In the genomic region with DNA sequence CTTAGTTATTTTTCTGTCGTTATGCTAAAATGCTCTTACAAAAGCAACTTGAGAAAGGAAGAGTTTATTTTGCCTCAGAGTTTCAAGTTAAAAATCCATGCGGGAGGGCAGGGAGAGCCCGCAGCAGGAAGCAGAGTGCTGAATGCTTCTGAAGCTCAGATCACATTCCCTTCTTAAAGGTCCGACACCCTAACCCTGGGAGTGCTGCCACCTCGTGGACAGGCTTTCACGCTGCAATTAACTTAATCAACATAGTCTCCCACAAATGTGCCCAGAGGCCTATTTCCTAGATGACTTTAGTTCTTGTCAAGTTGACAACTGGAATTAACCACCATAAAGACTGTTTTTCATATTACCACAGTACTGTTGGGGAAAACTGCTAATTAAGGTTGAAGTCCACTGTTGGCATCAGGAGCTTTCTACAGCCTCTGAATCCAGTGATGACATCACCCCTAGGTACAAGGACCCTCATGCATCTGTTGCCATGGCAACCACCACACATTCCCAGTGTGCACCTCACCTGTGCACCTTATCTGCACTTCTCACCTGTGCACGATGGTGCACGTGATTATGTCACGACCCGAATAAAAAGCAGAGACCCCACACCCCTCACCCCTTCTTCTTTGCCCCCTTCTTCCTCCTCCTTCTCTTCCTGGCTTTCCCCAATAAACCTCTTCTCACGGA, we compare ENCODE assay signal across 8 mouse cellular contexts. TPM values are rescaled to one million over a fixed set of nuclear protein-coding genes. Genes with fewer than 3 reads are reported as not detected.
DNase-seq lines count a peak whose midpoint lies in the region; TF ChIP-seq lines count a peak whose summit lies in the region.

No protein-coding gene starts in this region.

- peak; percentile 26 to 59 for DNase-seq in left cerebral cortex, adult 2 months (ENCODE audit: extremely low spot score in 1 of 2, low spot score in 2 of 2)
- DNase-seq in left cerebral cortex, adult 11 months (ENCODE audit: low spot score): no peak
- peak; percentile 69 for DNase-seq in Muller cell, postnatal 12 days (ENCODE audit: inconsistent ontology term)
- peak; percentile 66 to 79 for DNase-seq in cerebellum, postnatal 25 days
- peak; percentile 22 to 66 for DNase-seq in gastrocnemius, postnatal 36 days
- DNase-seq in left cerebral cortex, postnatal 36 days (ENCODE audit: low spot score in 2 of 2): peak; percentile 17 to 20
- peak; percentile 80 for DNase-seq in naive thymus-derived CD4-positive, alpha-beta T cell, adult 2 months (ENCODE audit: low read depth)
- DNase-seq in thymus, postnatal 14 days: peak; percentile 74

- H3K27ac ChIP-seq in left cerebral cortex, adult 2 months: no peak overlapping the region

- intact Hi-C loops in left cerebral cortex, adult 2 months (cut with DNase I): no loop called here
- intact Hi-C loops in gastrocnemius, postnatal 36 days (cut with DNase I): loop anchor here (5.0 kb wide), 1 partner anchor 34 kb away; no protein-coding TSS in a partner anchor
- intact Hi-C loops in left cerebral cortex, postnatal 36 days (cut with DNase I): no loop called here

- H3K4me3 ChIP-seq in left cerebral cortex, adult 2 months: no peak overlapping the region

- TF ChIP-seq CTCF in left cerebral cortex, adult 2 months (IDR thresholded peaks at IDR 0.05): peak; percentile 83

RNA-seq across cellular contexts. Expression of a gene that starts 17.5 kb away (rescaled TPM):
- total RNA-seq in left cerebral cortex, adult 2 months (2021): 10 to 100 TPM; 81.1 to 82.1 TPM
- 10 to 100 TPM; 55.3 to 57.3 TPM for total RNA-seq in gastrocnemius, postnatal 36 days (2021)
- total RNA-seq in left cerebral cortex, postnatal 36 days (2021): 10 to 100 TPM; 77.6 to 86.2 TPM

RNA-seq across cellular contexts. Expression of a gene that starts 39.0 kb away (rescaled TPM):
- total RNA-seq in left cerebral cortex, adult 2 months (2021): 10 to 100 TPM; 21.8 to 25.5 TPM
- total RNA-seq in gastrocnemius, postnatal 36 days (2021): 1 to 10 TPM; 6.3 to 7.0 TPM
- total RNA-seq in left cerebral cortex, postnatal 36 days (2021): 10 to 100 TPM; 17.8 to 22.3 TPM

RNA-seq across cellular contexts. Expression of a gene that starts 43.0 kb away (rescaled TPM):
- 10 to 100 TPM; 16.2 to 17.8 TPM for total RNA-seq in left cerebral cortex, adult 2 months (2021)
- 10 to 100 TPM; 10.8 to 11.3 TPM for total RNA-seq in gastrocnemius, postnatal 36 days (2021)
- 10 to 100 TPM; 16.1 to 20.3 TPM for total RNA-seq in left cerebral cortex, postnatal 36 days (2021)
